Mouse (Mus musculus) lung, adult 2 months (tissue): ENCODE measurements at regions not wholly inside any gene's neighbourhood (a gene's known extent, or its start where the extent isn't known, plus 50 kb on each side); places are given as distances from the start of the nearest gene placed in this dataset.

Experiments used
- DNase-seq: peaks from one replicate; pipeline ENCODE4 v3.0.0; 2022
- H3K4me1 ChIP-seq: fragments of 200-500 bp; 2 replicates; pipeline ENCODE4 v1.6.1; 2011; ENCODE audit warnings: low read length; ENCODE audit not compliant: control insufficient read depth, insufficient read depth
- H3K4me3 ChIP-seq: fragments of 200-500 bp; replicated peaks from 2 replicates; pipeline ENCODE3; 2011; ENCODE audit warnings: low read depth, mild to moderate bottlenecking, control low read depth, low read length; ENCODE audit errors: extremely low read depth
- CTCF ChIP-seq: fragments of 200-500 bp; IDR thresholded peaks from 2 replicates; pipeline ENCODE4 v1.5.1; 2011; ENCODE audit warnings: mild to moderate bottlenecking, low read length, control low read depth; ENCODE audit not compliant: insufficient read depth
- POLR2A ChIP-seq: fragments of 200-500 bp; IDR thresholded peaks from 2 replicates; pipeline ENCODE4 v1.6.1; 2011; ENCODE audit warnings: low read depth, mild to moderate bottlenecking, control low read depth, low read length, borderline replicate concordance; ENCODE audit errors: extremely low read depth
- WGBS: fragments of 180-500 bp; shearing (Covaris S2); methylation state at CpG from one replicate; pipeline ENCODE4 v1.1.7; 2018; 5-methylcytosine and 5-hydroxymethylcytosine counted together

- 58% methylated on average over 3 of the region's 3 CpGs for WGBS
- TF ChIP-seq CTCF (no peak), POLR2A (no peak)
- no peak for DNase-seq
- no peak overlapping the region for H3K4me3 ChIP-seq
- H3K4me1 ChIP-seq: no peaks in the 10 kb centered on the region
Observed at GRCm38 (mm10) chr5:64667053-64667452, 136.1 kb upstream of the Klf3 start.

GRCm38 (mm10) chr5:64673861-64674260 is 129.3 kb upstream of the Klf3 start:
- TF ChIP-seq POLR2A (no peak), CTCF (no peak)
- 97% methylated on average over 2 of the region's 2 CpGs for WGBS
- no peak for DNase-seq
- Histone ChIP-seq H3K4me3 (no peak overlapping the region), H3K4me1 (no peaks in the 10 kb centered on the region)

GRCm38 (mm10) chr5:64676214-64676945 is 126.8 kb upstream of the Klf3 start:
- TF ChIP-seq CTCF: no peak
- TF ChIP-seq POLR2A: no peak

GRCm38 (mm10) chr5:64676946-64677588 is 126.1 kb upstream of the Klf3 start:
- no peak for TF ChIP-seq CTCF
- TF ChIP-seq POLR2A: no peak
- no peak for DNase-seq
- no peak overlapping the region for H3K4me3 ChIP-seq
- H3K4me1 ChIP-seq: peaks cover 3% of the 10 kb centered on the region; the same call in 1 of the 2 replicates
- 80% methylated on average over 8 of the region's 8 CpGs for WGBS

More at GRCm38 (mm10) chr5:64676214-64676945, 126.8 kb upstream of the Klf3 start:
- Histone ChIP-seq H3K4me3 (no peak overlapping the region), H3K4me1 (peaks cover 2% of the 10 kb centered on the region; the same call in 1 of the 2 replicates)
- 81% methylated on average over 17 of the region's 17 CpGs for WGBS
- no peak for DNase-seq

- DNase-seq: no peak
- peaks cover 7% of the 10 kb centered on the region; the same call in 1 of the 2 replicates for H3K4me1 ChIP-seq
- no peak for TF ChIP-seq CTCF
- TF ChIP-seq POLR2A: no peak
- no peak overlapping the region for H3K4me3 ChIP-seq
- WGBS: 89% methylated on average over 2 of the region's 2 CpGs
Observed at GRCm38 (mm10) chr5:64678706-64679105, 124.5 kb upstream of the Klf3 start.

GRCm38 (mm10) chr5:64679996-64680625 is 123.1 kb upstream of the Klf3 start:
- DNase-seq: no peak
- H3K4me3 ChIP-seq: no peak overlapping the region
- H3K4me1 ChIP-seq: peaks cover 7% of the 10 kb centered on the region; the same call in 1 of the 2 replicates
- 44% methylated on average over 18 of the region's 18 CpGs for WGBS
- TF ChIP-seq POLR2A (no peak), CTCF (no peak)

GRCm38 (mm10) chr5:64681161-64681560 is 122.0 kb upstream of the Klf3 start:
- H3K4me1 ChIP-seq: peaks cover 7% of the 10 kb centered on the region; the same call in 1 of the 2 replicates

GRCm38 (mm10) chr5:64682326-64682845 is 120.8 kb upstream of the Klf3 start:
- TF ChIP-seq CTCF: no peak
- TF ChIP-seq POLR2A: no peak
- DNase-seq: peak; percentile 42
- 54% methylated on average over 7 of the region's 7 CpGs for WGBS
- H3K4me3 ChIP-seq: no peak overlapping the region
- peaks cover 7% of the 10 kb centered on the region; the same call in 1 of the 2 replicates for H3K4me1 ChIP-seq

More at GRCm38 (mm10) chr5:64681161-64681560, 122.0 kb upstream of the Klf3 start:
- no peak for TF ChIP-seq CTCF
- TF ChIP-seq POLR2A: no peak
- no peak overlapping the region for H3K4me3 ChIP-seq
- WGBS: 67% methylated on average over 5 of the region's 5 CpGs
- DNase-seq: no peak

- no peak overlapping the region for H3K4me3 ChIP-seq
- WGBS: 91% methylated on average over 4 of the region's 4 CpGs
- TF ChIP-seq POLR2A (no peak), CTCF (no peak)
Observed at GRCm38 (mm10) chr5:64683419-64683818, 119.8 kb upstream of the Klf3 start.

More at GRCm38 (mm10) chr5:64683419-64683818, 119.8 kb upstream of the Klf3 start:
- no peak for DNase-seq
- peaks cover 7% of the 10 kb centered on the region; the same call in 1 of the 2 replicates for H3K4me1 ChIP-seq
